ENCODE assay signal across 30 mouse cellular contexts in genomic region chr14:32170137-32170536, GRCm38 (mm10). TPM values are rescaled to one million over a fixed set of nuclear protein-coding genes. Genes with fewer than 3 reads are reported as not detected.
DNase-seq lines count a peak whose midpoint lies in the region; ATAC-seq and TF ChIP-seq lines count a peak whose summit lies in the region.
"Had no signal": no experiment of that assay in that cellular context is flagged by ENCODE, and none has a peak within 500 bp of the region (broad histone marks: within the 10 kb centered on the region; RNA-seq: fewer than 3 reads in every experiment).

No protein-coding gene starts in this region.

- no peak for DNase-seq in frontal cortex, postnatal 14 days (ENCODE audit: low spot score in 2 of 2)
- DNase-seq in layer of hippocampus, adult 2 months (ENCODE audit: low spot score in 2 of 2) = no peak
- DNase-seq in layer of hippocampus, adult 8-10 months (ENCODE audit: low spot score in 2 of 2) = no peak
- DNase-seq in brain, adult 2 months (ENCODE audit: low read depth, low spot score) = peak; percentile 22
- DNase-seq in liver, postnatal 0 days = no peak
- no peak for DNase-seq in adrenal gland, adult 2 months
- DNase-seq: cerebellum, adult 18-20 months; cerebellum, postnatal 25 days; gastrocnemius, postnatal 25 days; heart, postnatal 14 days; kidney, adult 11 months; lung, adult 18-20 months; lung, postnatal 10 days; right cerebral cortex, postnatal 4 days; thymus, postnatal 14 days had no signal

- no peak for TF ChIP-seq CTCF in layer of hippocampus, adult 2 months (conservative IDR thresholded peaks at IDR 0.05)
- TF ChIP-seq CTCF in liver, postnatal 0 days (IDR thresholded peaks at IDR 0.05; ENCODE audit: low read depth) = no peak

- no peaks in the 10 kb centered on the region for H3K27me3 ChIP-seq in liver, postnatal 0 days (ENCODE audit: insufficient read depth, low read length)
- H3K27me3 ChIP-seq: embryonic facial prominence, embryonic 13.5 days; forebrain, embryonic 15.5 days; hindbrain, embryonic 12.5 days; midbrain, embryonic 15.5 days; neural tube, embryonic 13.5 days had no signal

- H3K9ac ChIP-seq in liver, postnatal 0 days (replicated peaks) = no peak overlapping the region
- H3K9ac ChIP-seq: embryonic facial prominence, embryonic 13.5 days; forebrain, embryonic 15.5 days; hindbrain, embryonic 12.5 days; midbrain, embryonic 15.5 days; neural tube, embryonic 13.5 days had no signal

- peak overlapping the region; percentile 20; the same call in 1 of the 2 replicates for H3K27ac ChIP-seq in layer of hippocampus, adult 2 months
- H3K27ac ChIP-seq in liver, postnatal 0 days (ENCODE audit: low read depth) = no peak overlapping the region; the same call in 1 of the 2 replicates
- H3K27ac ChIP-seq: embryonic facial prominence, embryonic 13.5 days; forebrain, embryonic 15.5 days; hindbrain, embryonic 12.5 days; kidney, postnatal 0 days; midbrain, embryonic 15.5 days; neural tube, embryonic 13.5 days had no signal

- H3K4me2 ChIP-seq in liver, postnatal 0 days (ENCODE audit: low read depth, low read length) = peak overlapping the region; percentile 79
- H3K4me2 ChIP-seq: embryonic facial prominence, embryonic 13.5 days; forebrain, embryonic 15.5 days; hindbrain, embryonic 12.5 days; midbrain, embryonic 15.5 days; neural tube, embryonic 13.5 days had no signal

- H3K4me3 ChIP-seq in layer of hippocampus, adult 2 months = no peak overlapping the region
- peak overlapping the region; percentile 60 for H3K4me3 ChIP-seq in liver, postnatal 0 days (ENCODE audit: low read depth, low read length)
- H3K4me3 ChIP-seq: embryonic facial prominence, embryonic 13.5 days; forebrain, embryonic 15.5 days; hindbrain, embryonic 12.5 days; midbrain, embryonic 15.5 days; myocyte; neural tube, embryonic 13.5 days had no signal

- peaks cover 27% of the 10 kb centered on the region for H3K4me1 ChIP-seq in liver, postnatal 0 days (ENCODE audit: insufficient read depth)

- peak; percentile 71 for ATAC-seq in frontal cortex, adult (ENCODE audit: low TSS enrichment)
- no peak for ATAC-seq in liver, postnatal 0 days
- ATAC-seq: CD4-positive, CD25-positive, alpha-beta regulatory T cell, adult 4 months; forebrain, embryonic 15.5 days; midbrain, embryonic 15.5 days had no signal

- no peaks in the 10 kb centered on the region for H3K9me3 ChIP-seq in liver, postnatal 0 days (ENCODE audit: low read length)
- H3K9me3 ChIP-seq: embryonic facial prominence, embryonic 13.5 days; forebrain, embryonic 15.5 days; hindbrain, embryonic 12.5 days; midbrain, embryonic 15.5 days; neural tube, embryonic 13.5 days had no signal

- WGBS in liver, postnatal 0 days (ENCODE audit: insufficient replicate concordance) = 87% methylated on average over 4 of the region's 4 CpGs

- no peak for TF ChIP-seq EP300 in liver, postnatal 0 days (IDR thresholded peaks at IDR 0.05; ENCODE audit: low read depth)

- peaks cover 51% of the 10 kb centered on the region for H3K36me3 ChIP-seq in liver, postnatal 0 days (replicated peaks; ENCODE audit: insufficient read depth, low read length)

RNA-seq across cellular contexts. Expression of gene Ncoa4, which starts 10.5 kb away (rescaled TPM):
- total RNA-seq in layer of hippocampus, adult 2 months (2021) = 100 to 1,000 TPM in 1 of 2 experiments, 10 to 100 TPM in 1; 99.1 to 107 TPM
- total RNA-seq in layer of hippocampus, adult 8-10 months (2022) = 100 to 1,000 TPM; 101 to 113 (median 110) TPM
- polyA plus RNA-seq in liver, postnatal 0 days (2015; fragmentation: Nextera tagmentation; extraction: Ambion mirVana) = 126 and 141 TPM in 2 replicates
- 100 to 1,000 TPM; 155 to 232 TPM for total RNA-seq in adrenal gland, adult 2 months (2021)
- 18.6 and 27.6 TPM in 2 replicates for polyA plus RNA-seq in adrenal gland, adult 2 months (2012; rRNA removed)

RNA-seq across cellular contexts. Expression of gene Msmb, which starts 28.3 kb away (rescaled TPM):
- total RNA-seq in layer of hippocampus, adult 2 months (2021) = not detected
- total RNA-seq in layer of hippocampus, adult 8-10 months (2022) = not detected
- 0.22 and 0.44 TPM in 2 replicates for polyA plus RNA-seq in liver, postnatal 0 days (2015; fragmentation: Nextera tagmentation; extraction: Ambion mirVana)
- total RNA-seq in adrenal gland, adult 2 months (2021) = not detected
- polyA plus RNA-seq in adrenal gland, adult 2 months (2012; rRNA removed) = not detected in 2 replicates
- total RNA-seq: adrenal gland, postnatal 4 days; gastrocnemius, postnatal 25 days; heart, adult 8-10 months; heart, postnatal 14 days; layer of hippocampus, postnatal 25 days; megakaryocyte progenitor cell, adult 5-6 weeks had no signal
- polyA plus RNA-seq: CD4-positive, CD25-positive, alpha-beta regulatory T cell, adult 4 months; embryonic facial prominence, embryonic 13.5 days; forebrain, embryonic 15.5 days; hindbrain, embryonic 12.5 days; kidney, postnatal 0 days; limb, embryonic 11.5 days; midbrain, embryonic 15.5 days; myocyte; neural tube, embryonic 13.5 days; stomach, embryonic 14.5 days had no signal

RNA-seq across cellular contexts. Expression of gene Timm23, which starts 31.6 kb away (rescaled TPM):
- 10 to 100 TPM; 74.0 to 78.7 TPM for total RNA-seq in layer of hippocampus, adult 2 months (2021)
- 10 to 100 TPM; 55.7 to 79.0 (median 66.2) TPM for total RNA-seq in layer of hippocampus, adult 8-10 months (2022)
- 211 and 219 TPM in 2 replicates for polyA plus RNA-seq in liver, postnatal 0 days (2015; fragmentation: Nextera tagmentation; extraction: Ambion mirVana)
- 100 to 1,000 TPM; 150 to 152 TPM for total RNA-seq in adrenal gland, adult 2 months (2021)
- polyA plus RNA-seq in adrenal gland, adult 2 months (2012; rRNA removed) = 165 TPM in 2 replicates

RNA-seq across cellular contexts. Expression of gene Parg, which starts 31.6 kb away (rescaled TPM):
- total RNA-seq in layer of hippocampus, adult 2 months (2021) = 10 to 100 TPM; 42.8 to 50.8 TPM
- 10 to 100 TPM; 37.5 to 47.8 (median 40.3) TPM for total RNA-seq in layer of hippocampus, adult 8-10 months (2022)
- 7.0 and 7.4 TPM in 2 replicates for polyA plus RNA-seq in liver, postnatal 0 days (2015; fragmentation: Nextera tagmentation; extraction: Ambion mirVana)
- 10 to 100 TPM; 49.0 to 69.1 TPM for total RNA-seq in adrenal gland, adult 2 months (2021)
- polyA plus RNA-seq in adrenal gland, adult 2 months (2012; rRNA removed) = 6.3 and 8.9 TPM in 2 replicates
